Mouse (Mus musculus): ENCODE data around the gene Map1b. TPM values are rescaled to one million over a fixed set of nuclear protein-coding genes. Genes with fewer than 3 reads are reported as not detected.

Map1b gene
- polyA plus RNA-seq, 1 experiment from 2014 or later = 193 TPM

DNA sequence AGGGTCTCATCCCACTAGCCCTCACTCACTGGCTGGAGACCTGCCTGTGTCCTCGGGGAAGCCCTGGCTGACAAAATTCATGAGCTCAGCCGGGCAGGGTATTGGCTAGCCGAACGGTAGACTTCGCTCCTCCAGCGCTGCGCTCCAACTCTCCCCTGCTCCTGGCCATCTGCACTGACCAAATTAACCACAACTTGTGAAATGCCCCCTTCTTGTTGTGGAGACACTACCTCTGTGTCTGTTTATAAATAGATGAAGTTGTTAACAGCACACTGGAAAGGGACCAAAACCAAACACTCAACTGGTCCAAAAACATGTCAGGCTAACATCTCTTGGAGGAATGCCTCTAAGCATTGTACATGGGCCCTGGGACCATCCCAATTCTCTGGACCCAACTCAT, 42.2 kb downstream of the Map1b start:
- WGBS (ENCODE audit: insufficient replicate concordance) = 90% methylated on average over 7 of the region's 7 CpGs
- H3K4me3 ChIP-seq (ENCODE audit: low read depth, low read length) = no peak overlapping the region
- H3K4me1 ChIP-seq (ENCODE audit: control insufficient read depth, insufficient read depth, low read length) = peaks cover 15% of the 10 kb centered on the region
- H3K36me3 ChIP-seq (ENCODE audit: control insufficient read depth, insufficient read depth, low read length) = no peaks in the 10 kb centered on the region; the same call in 1 of the 2 replicates
- H3K4me2 ChIP-seq = no peak overlapping the region
- H3K9ac ChIP-seq (ENCODE audit: low read depth, low read length) = no peak overlapping the region
- H3K27me3 ChIP-seq (ENCODE audit: control insufficient read depth, insufficient read depth, low read length) = no peaks in the 10 kb centered on the region
- ATAC-seq (replicated peaks; ENCODE audit: insufficient number of reproducible peaks, low FRiP score, low TSS enrichment) = no peak
- H3K9me3 ChIP-seq (replicated peaks; ENCODE audit: control insufficient read depth, low read length) = no peaks in the 10 kb centered on the region
- no peak overlapping the region for H3K27ac ChIP-seq (ENCODE audit: low read depth, low read length)

DNA sequence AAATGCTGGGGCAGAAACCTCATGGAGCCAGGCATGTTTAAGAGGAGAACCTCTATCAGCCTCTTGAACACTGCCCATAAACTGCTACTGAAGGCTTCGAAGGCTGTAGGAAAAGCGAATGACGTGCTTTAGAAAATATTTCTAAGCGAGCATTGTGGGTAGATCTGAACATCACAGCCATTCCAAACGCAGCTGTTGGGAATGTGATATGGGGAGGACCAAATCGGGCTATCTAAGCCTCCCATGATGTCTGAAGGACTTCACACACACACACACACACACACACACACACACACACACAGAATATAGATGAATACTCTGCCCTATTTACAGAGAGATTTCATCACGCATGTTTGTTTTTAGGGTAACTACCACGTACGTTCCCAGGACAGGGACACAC, 44.3 kb downstream of the Map1b start:
- Histone ChIP-seq H3K9me3 (replicated peaks; ENCODE audit: control insufficient read depth, low read length) (no peaks in the 10 kb centered on the region), H3K9ac (ENCODE audit: low read depth, low read length) (no peak overlapping the region), H3K4me1 (ENCODE audit: control insufficient read depth, insufficient read depth, low read length) (peaks cover 15% of the 10 kb centered on the region), H3K27ac (ENCODE audit: low read depth, low read length) (no peak overlapping the region), H3K36me3 (ENCODE audit: control insufficient read depth, insufficient read depth, low read length) (no peaks in the 10 kb centered on the region), H3K4me3 (ENCODE audit: low read depth, low read length) (no peak overlapping the region), H3K27me3 (ENCODE audit: control insufficient read depth, insufficient read depth, low read length) (no peaks in the 10 kb centered on the region), H3K4me2 (no peak overlapping the region)
- 86% methylated on average over 9 of the region's 9 CpGs for WGBS (ENCODE audit: insufficient replicate concordance)
- no peak for ATAC-seq (replicated peaks; ENCODE audit: insufficient number of reproducible peaks, low FRiP score, low TSS enrichment)

DNA sequence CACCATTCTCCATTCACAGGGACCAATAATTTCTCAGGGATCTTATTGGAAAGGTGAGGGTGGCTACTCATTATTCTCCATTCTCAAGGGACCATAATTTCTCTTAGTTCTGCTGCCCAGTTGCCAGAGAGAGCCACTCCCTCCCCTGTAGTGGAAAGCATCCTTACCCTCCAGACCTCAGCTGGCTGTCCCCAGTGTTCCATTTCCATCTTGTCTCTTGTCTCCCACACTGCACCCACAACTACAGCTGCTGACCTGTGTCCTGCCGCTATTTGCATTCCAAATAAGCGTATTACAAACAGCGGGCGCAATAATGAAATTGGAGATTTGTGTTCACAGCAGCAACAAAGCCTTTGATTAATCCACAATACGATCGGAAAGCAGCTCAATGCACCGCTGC, 46.3 kb downstream of the Map1b start:
- H3K27me3 ChIP-seq (ENCODE audit: control insufficient read depth, insufficient read depth, low read length) = no peaks in the 10 kb centered on the region
- WGBS (ENCODE audit: insufficient replicate concordance) = 89% methylated on average over 7 of the region's 7 CpGs
- no peak for ATAC-seq (replicated peaks; ENCODE audit: insufficient number of reproducible peaks, low FRiP score, low TSS enrichment)
- no peak overlapping the region for H3K4me3 ChIP-seq (ENCODE audit: low read depth, low read length)
- peaks cover 4% of the 10 kb centered on the region for H3K4me1 ChIP-seq (ENCODE audit: control insufficient read depth, insufficient read depth, low read length)
- no peak overlapping the region for H3K27ac ChIP-seq (ENCODE audit: low read depth, low read length)
- H3K36me3 ChIP-seq (ENCODE audit: control insufficient read depth, insufficient read depth, low read length) = no peaks in the 10 kb centered on the region
- H3K4me2 ChIP-seq = no peak overlapping the region
- H3K9ac ChIP-seq (ENCODE audit: low read depth, low read length) = no peak overlapping the region
- no peaks in the 10 kb centered on the region for H3K9me3 ChIP-seq (replicated peaks; ENCODE audit: control insufficient read depth, low read length)

DNA sequence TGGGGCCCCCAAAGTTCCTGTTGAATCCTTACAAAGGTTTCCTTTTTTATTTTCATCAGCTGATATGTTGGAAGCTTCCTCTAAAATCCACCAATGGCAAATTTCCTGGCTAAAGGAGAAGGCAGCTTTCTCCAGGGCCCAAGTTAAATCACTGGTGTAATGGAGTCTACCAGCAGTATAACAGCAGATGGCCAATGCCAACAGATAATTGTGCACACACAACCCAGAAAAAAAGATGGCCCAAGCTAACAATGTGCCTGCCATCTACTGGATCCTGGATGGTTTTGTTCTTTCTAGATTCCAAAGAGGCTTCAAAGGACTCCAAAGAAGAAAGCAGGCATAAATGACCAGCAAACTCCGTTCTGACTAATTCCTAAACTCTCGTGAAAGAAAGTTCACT, 48.1 kb downstream of the Map1b start:
- Histone ChIP-seq H3K4me1 (ENCODE audit: control insufficient read depth, insufficient read depth, low read length) (no peaks in the 10 kb centered on the region), H3K4me3 (ENCODE audit: low read depth, low read length) (no peak overlapping the region), H3K4me2 (no peak overlapping the region), H3K36me3 (ENCODE audit: control insufficient read depth, insufficient read depth, low read length) (no peaks in the 10 kb centered on the region), H3K9me3 (replicated peaks; ENCODE audit: control insufficient read depth, low read length) (no peaks in the 10 kb centered on the region), H3K9ac (ENCODE audit: low read depth, low read length) (no peak overlapping the region), H3K27ac (ENCODE audit: low read depth, low read length) (no peak overlapping the region), H3K27me3 (ENCODE audit: control insufficient read depth, insufficient read depth, low read length) (no peaks in the 10 kb centered on the region)
- no peak for ATAC-seq (replicated peaks; ENCODE audit: insufficient number of reproducible peaks, low FRiP score, low TSS enrichment)
- 82% methylated on average over 2 of the region's 2 CpGs for WGBS (ENCODE audit: insufficient replicate concordance)

DNA sequence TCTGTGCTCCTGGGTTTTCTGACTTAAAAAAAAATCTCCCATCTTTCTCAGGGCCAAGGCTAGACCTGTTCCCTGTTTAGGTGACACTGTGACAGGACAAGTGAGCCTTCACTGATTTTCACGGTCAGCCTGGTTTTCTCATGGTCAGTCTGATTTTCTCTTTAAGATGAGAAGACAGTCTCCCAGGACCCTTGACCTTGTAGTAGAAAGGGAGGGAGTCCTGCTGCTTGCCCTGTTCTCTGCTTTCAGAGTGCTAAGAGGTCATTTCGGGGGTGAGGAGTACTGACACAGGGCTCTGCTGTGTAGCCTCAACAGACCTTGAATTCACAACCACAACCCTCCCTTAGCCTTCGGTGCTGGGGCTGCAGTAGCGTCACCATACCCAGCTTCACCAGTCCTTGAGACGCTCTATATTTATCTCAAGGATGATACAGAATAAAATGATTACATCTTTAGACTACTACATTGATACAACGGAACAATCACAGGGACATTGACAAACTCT, 49.5 kb downstream of the Map1b start:
- Histone ChIP-seq H3K9ac (ENCODE audit: low read depth, low read length) (no peak overlapping the region), H3K27me3 (ENCODE audit: control insufficient read depth, insufficient read depth, low read length) (no peaks in the 10 kb centered on the region), H3K4me2 (no peak overlapping the region), H3K36me3 (ENCODE audit: control insufficient read depth, insufficient read depth, low read length) (peaks cover 2% of the 10 kb centered on the region), H3K27ac (ENCODE audit: low read depth, low read length) (no peak overlapping the region), H3K4me1 (ENCODE audit: control insufficient read depth, insufficient read depth, low read length) (no peaks in the 10 kb centered on the region), H3K9me3 (replicated peaks; ENCODE audit: control insufficient read depth, low read length) (no peaks in the 10 kb centered on the region), H3K4me3 (ENCODE audit: low read depth, low read length) (no peak overlapping the region)
- 70% methylated on average over 6 of the region's 6 CpGs for WGBS (ENCODE audit: insufficient replicate concordance)
- ATAC-seq (replicated peaks; ENCODE audit: insufficient number of reproducible peaks, low FRiP score, low TSS enrichment) = no peak

DNA sequence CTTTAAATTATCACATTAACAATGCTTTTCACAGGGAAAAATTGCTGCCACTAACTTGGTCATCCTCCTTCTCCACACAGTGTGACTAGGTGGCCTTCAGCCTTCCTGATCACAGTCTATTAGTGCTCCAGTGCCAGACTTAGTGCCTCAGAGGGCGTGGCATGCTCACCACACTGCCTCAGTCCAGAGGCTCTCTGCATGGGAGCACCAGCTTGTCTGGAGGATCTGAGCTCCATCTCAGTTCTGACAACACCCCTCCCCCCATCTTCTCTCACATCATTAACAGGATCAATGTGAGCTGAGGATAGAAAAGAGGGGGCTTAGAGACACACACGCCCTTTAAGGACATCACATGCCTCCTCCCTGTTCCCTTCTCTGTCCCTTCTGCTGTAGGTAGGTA, 50.3 kb downstream of the Map1b start:
- ATAC-seq (replicated peaks; ENCODE audit: insufficient number of reproducible peaks, low FRiP score, low TSS enrichment) = no peak

GRCm38 (mm10) chr13:99464551-99464950, 51.8 kb downstream of the Map1b start:
- H3K27ac ChIP-seq (ENCODE audit: low read depth, low read length) = no peak overlapping the region
- 79% methylated on average over 4 of the region's 4 CpGs for WGBS (ENCODE audit: insufficient replicate concordance)

More for the DNA sequence above, 50.3 kb downstream of the Map1b start:
- Histone ChIP-seq H3K27me3 (ENCODE audit: control insufficient read depth, insufficient read depth, low read length) (no peaks in the 10 kb centered on the region), H3K4me2 (no peak overlapping the region), H3K27ac (ENCODE audit: low read depth, low read length) (no peak overlapping the region), H3K4me3 (ENCODE audit: low read depth, low read length) (no peak overlapping the region), H3K9me3 (replicated peaks; ENCODE audit: control insufficient read depth, low read length) (no peaks in the 10 kb centered on the region), H3K9ac (ENCODE audit: low read depth, low read length) (no peak overlapping the region), H3K4me1 (ENCODE audit: control insufficient read depth, insufficient read depth, low read length) (no peaks in the 10 kb centered on the region), H3K36me3 (ENCODE audit: control insufficient read depth, insufficient read depth, low read length) (peaks cover 5% of the 10 kb centered on the region)
- WGBS (ENCODE audit: insufficient replicate concordance) = 56% methylated on average over 2 of the region's 2 CpGs

GRCm38 (mm10) chr13:99461886-99462285, 54.5 kb downstream of the Map1b start:
- H3K4me1 ChIP-seq (ENCODE audit: control insufficient read depth, insufficient read depth, low read length) = peaks cover 3% of the 10 kb centered on the region; the same call in 1 of the 2 replicates
- no peak for ATAC-seq (replicated peaks; ENCODE audit: insufficient number of reproducible peaks, low FRiP score, low TSS enrichment)
- H3K4me3 ChIP-seq (ENCODE audit: low read depth, low read length) = no peak overlapping the region
- no peak overlapping the region for H3K4me2 ChIP-seq
- no peak overlapping the region for H3K9ac ChIP-seq (ENCODE audit: low read depth, low read length)
- 85% methylated on average over 4 of the region's 4 CpGs for WGBS (ENCODE audit: insufficient replicate concordance)
- H3K9me3 ChIP-seq (replicated peaks; ENCODE audit: control insufficient read depth, low read length) = no peaks in the 10 kb centered on the region
- no peaks in the 10 kb centered on the region for H3K27me3 ChIP-seq (ENCODE audit: control insufficient read depth, insufficient read depth, low read length)
- no peak overlapping the region for H3K27ac ChIP-seq (ENCODE audit: low read depth, low read length)
- H3K36me3 ChIP-seq (ENCODE audit: control insufficient read depth, insufficient read depth, low read length) = peaks cover 5% of the 10 kb centered on the region

More at GRCm38 (mm10) chr13:99464551-99464950, 51.8 kb downstream of the Map1b start:
- no peak overlapping the region for H3K4me2 ChIP-seq
- H3K36me3 ChIP-seq (ENCODE audit: control insufficient read depth, insufficient read depth, low read length) = peaks cover 5% of the 10 kb centered on the region
- ATAC-seq (replicated peaks; ENCODE audit: insufficient number of reproducible peaks, low FRiP score, low TSS enrichment) = no peak
- H3K4me3 ChIP-seq (ENCODE audit: low read depth, low read length) = no peak overlapping the region
- H3K9ac ChIP-seq (ENCODE audit: low read depth, low read length) = no peak overlapping the region
- no peaks in the 10 kb centered on the region for H3K27me3 ChIP-seq (ENCODE audit: control insufficient read depth, insufficient read depth, low read length)
- no peaks in the 10 kb centered on the region for H3K9me3 ChIP-seq (replicated peaks; ENCODE audit: control insufficient read depth, low read length)
- H3K4me1 ChIP-seq (ENCODE audit: control insufficient read depth, insufficient read depth, low read length) = no peaks in the 10 kb centered on the region

- ATAC-seq (replicated peaks; ENCODE audit: insufficient number of reproducible peaks, low FRiP score, low TSS enrichment) = no peak
- Histone ChIP-seq H3K4me3 (ENCODE audit: low read depth, low read length) (no peak overlapping the region), H3K27ac (ENCODE audit: low read depth, low read length) (no peak overlapping the region), H3K27me3 (ENCODE audit: control insufficient read depth, insufficient read depth, low read length) (no peaks in the 10 kb centered on the region), H3K9me3 (replicated peaks; ENCODE audit: control insufficient read depth, low read length) (no peaks in the 10 kb centered on the region), H3K4me2 (no peak overlapping the region), H3K36me3 (ENCODE audit: control insufficient read depth, insufficient read depth, low read length) (peaks cover 5% of the 10 kb centered on the region), H3K4me1 (ENCODE audit: control insufficient read depth, insufficient read depth, low read length) (peaks cover 10% of the 10 kb centered on the region), H3K9ac (ENCODE audit: low read depth, low read length) (no peak overlapping the region)
- 78% methylated on average over 4 of the region's 4 CpGs for WGBS (ENCODE audit: insufficient replicate concordance)
These were observed 56.7 kb downstream of the Map1b start for GRCm38 (mm10) chr13:99459612-99460011.
